Mouse (Mus musculus) erythroblast, embryonic 14.5 days (primary cell): Measurements from ENCODE around the gene Card11. TPM values are rescaled to one million over a fixed set of nuclear protein-coding genes. Genes with fewer than 3 reads are reported as not detected.

ENCODE experiments used
- H3K27me3 ChIP-seq: 2 replicates; pipeline ENCODE4 v1.6.1; 2012; ENCODE audit warnings: inconsistent platforms; ENCODE audit not compliant: control insufficient read depth
- H3K36me3 ChIP-seq: 2 replicates; pipeline ENCODE4 v1.6.1; 2012; ENCODE audit warnings: mild to moderate bottlenecking, inconsistent platforms; ENCODE audit not compliant: control insufficient read depth
- H3K4me1 ChIP-seq: 2 replicates; pipeline ENCODE4 v1.6.1; 2012; ENCODE audit warnings: inconsistent platforms; ENCODE audit not compliant: control insufficient read depth
- H3K4me3 ChIP-seq: replicated peaks from 2 replicates; pipeline ENCODE3; 2012; ENCODE audit warnings: moderate library complexity, mild to moderate bottlenecking, inconsistent platforms
- H3K9me3 ChIP-seq: 2 replicates; pipeline ENCODE4 v1.6.1; 2012; ENCODE audit warnings: low read length, inconsistent platforms, mixed read lengths; ENCODE audit not compliant: control insufficient read depth
- GATA1 ChIP-seq: IDR thresholded peaks from 2 replicates; pipeline ENCODE4 v1.6.1; 2012; ENCODE audit warnings: low read length, inconsistent platforms, mixed read lengths
- TAL1 ChIP-seq: IDR thresholded peaks from 3 replicates; pipeline ENCODE4 v1.6.1; 2012; ENCODE audit warnings: low read length, inconsistent platforms, mixed read lengths
- polyA plus RNA-seq: library from polyadenylated mRNA; stranded (reverse); fragments of >175 nt; gene quantifications from 2 replicates; pipeline ENCODE4 v1.2.3, GENCODE M21; 2012

The Card11 gene
- polyA plus RNA-seq, 1 experiment: 0.08 TPM

GRCm38 (mm10) chr5:140853723-140854122 is 146.7 kb downstream of the Card11 start:
- Histone ChIP-seq H3K4me3 (no peak overlapping the region), H3K36me3 (no peaks in the 10 kb centered on the region), H3K9me3 (peaks cover 3% of the 10 kb centered on the region; the same call in 1 of the 2 replicates), H3K27me3 (no peaks in the 10 kb centered on the region), H3K4me1 (no peaks in the 10 kb centered on the region)
- no peak for TF ChIP-seq TAL1

DNA sequence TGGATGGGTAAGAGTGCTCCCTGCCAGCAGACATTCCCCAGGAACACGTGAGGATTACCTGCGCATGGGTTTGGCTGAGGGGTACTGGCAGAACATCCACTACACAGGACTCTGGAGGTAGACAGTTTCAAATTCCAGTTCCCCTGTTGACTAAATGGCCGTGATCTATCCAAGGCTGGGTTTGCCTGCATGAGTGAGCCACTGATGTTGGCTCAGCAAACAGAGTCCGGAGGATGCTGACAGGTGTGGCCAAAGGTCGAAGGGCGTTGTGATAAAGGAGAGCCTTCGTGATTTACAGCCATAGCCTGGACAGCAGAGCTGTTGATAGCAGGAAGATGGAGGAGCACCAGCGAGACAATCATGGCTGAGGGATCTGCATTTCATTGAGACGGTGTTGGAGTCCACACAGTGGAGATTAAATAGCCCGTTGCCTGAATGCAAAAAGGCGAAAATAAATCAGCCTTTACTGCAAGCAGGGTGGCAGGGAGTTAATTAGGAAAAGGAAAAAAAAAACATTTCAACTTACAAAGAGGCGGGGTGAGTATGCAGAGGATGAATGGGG is 147.9 kb downstream of the Card11 start:
- H3K27me3 ChIP-seq: no peaks in the 10 kb centered on the region
- H3K9me3 ChIP-seq: peaks cover 3% of the 10 kb centered on the region; the same call in 1 of the 2 replicates
- TF ChIP-seq GATA1: no peak
- no peak for TF ChIP-seq TAL1
- H3K4me3 ChIP-seq: no peak overlapping the region
- no peaks in the 10 kb centered on the region for H3K4me1 ChIP-seq
- no peaks in the 10 kb centered on the region for H3K36me3 ChIP-seq

- no peaks in the 10 kb centered on the region for H3K36me3 ChIP-seq
- H3K27me3 ChIP-seq: no peaks in the 10 kb centered on the region
- H3K4me3 ChIP-seq: no peak overlapping the region
- H3K9me3 ChIP-seq: peaks cover 3% of the 10 kb centered on the region; the same call in 1 of the 2 replicates
- no peaks in the 10 kb centered on the region; the same call in 1 of the 2 replicates for H3K4me1 ChIP-seq
- TF ChIP-seq GATA1 (no peak), TAL1 (no peak)
Observed at GRCm38 (mm10) chr5:140847300-140847729, 153.1 kb downstream of the Card11 start.

GRCm38 (mm10) chr5:140841942-140842341 is 158.4 kb downstream of the Card11 start:
- Histone ChIP-seq H3K4me3 (no peak overlapping the region), H3K27me3 (no peaks in the 10 kb centered on the region; the same call in 1 of the 2 replicates), H3K9me3 (no peaks in the 10 kb centered on the region; the same call in 1 of the 2 replicates), H3K4me1 (no peaks in the 10 kb centered on the region; the same call in 1 of the 2 replicates), H3K36me3 (no peaks in the 10 kb centered on the region)
- TF ChIP-seq TAL1: no peak
- TF ChIP-seq GATA1: no peak

- H3K4me1 ChIP-seq: peaks cover 41% of the 10 kb centered on the region
Observed at GRCm38 (mm10) chr5:140831064-140831431, 169.3 kb downstream of the Card11 start.

DNA sequence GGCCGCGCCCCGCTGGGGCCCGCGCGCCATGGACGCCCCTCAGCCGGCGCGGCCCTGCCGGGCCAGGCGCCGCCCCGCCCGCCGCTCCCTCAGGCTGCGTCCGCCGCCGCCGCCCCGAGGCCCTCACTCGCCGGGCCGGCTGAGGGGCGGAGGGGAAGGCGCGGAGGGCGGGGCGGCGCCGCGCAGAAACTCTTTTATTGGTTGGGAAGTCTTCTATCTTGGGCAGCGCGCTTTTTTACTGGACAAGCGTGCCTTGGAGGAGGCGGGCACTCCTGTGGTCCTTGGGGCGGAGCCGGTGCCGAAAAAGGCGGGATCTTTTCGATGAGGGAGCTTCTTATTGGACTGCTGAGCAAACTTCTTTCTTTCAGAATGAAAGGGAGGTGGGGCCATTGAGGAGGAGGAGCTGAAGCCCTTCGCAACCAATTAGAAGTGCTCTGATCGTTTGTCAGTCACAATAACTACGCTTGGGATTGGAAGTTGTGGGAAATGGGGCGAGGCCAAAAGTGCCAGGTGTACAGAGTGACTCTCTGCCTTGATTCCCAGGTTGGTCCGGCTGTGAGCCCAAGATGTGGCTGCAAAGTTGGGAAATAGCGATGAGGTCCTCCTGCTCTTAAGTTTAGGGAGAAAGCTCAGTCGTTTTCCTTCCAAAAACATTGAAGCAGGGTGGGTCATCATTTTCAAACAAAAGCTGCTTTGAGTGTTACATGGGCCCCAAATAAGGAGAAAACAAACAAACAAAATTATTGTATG is 169.9 kb downstream of the Card11 start, which contains the start of gene Gna12:
TSS of gene Gna12 (minus strand) at position 118 of the 750 bp plus-strand sequence.
- TF ChIP-seq GATA1 (no peak), TAL1 (no peak)

More at GRCm38 (mm10) chr5:140831064-140831431, 169.3 kb downstream of the Card11 start:
- Histone ChIP-seq H3K27me3 (no peaks in the 10 kb centered on the region; the same call in 1 of the 2 replicates), H3K36me3 (peaks cover 2% of the 10 kb centered on the region), H3K4me3 (peak overlapping the region; percentile 64), H3K9me3 (peaks cover 3% of the 10 kb centered on the region; the same call in 1 of the 2 replicates)
- no peak for TF ChIP-seq GATA1
- TF ChIP-seq TAL1: no peak

DNA sequence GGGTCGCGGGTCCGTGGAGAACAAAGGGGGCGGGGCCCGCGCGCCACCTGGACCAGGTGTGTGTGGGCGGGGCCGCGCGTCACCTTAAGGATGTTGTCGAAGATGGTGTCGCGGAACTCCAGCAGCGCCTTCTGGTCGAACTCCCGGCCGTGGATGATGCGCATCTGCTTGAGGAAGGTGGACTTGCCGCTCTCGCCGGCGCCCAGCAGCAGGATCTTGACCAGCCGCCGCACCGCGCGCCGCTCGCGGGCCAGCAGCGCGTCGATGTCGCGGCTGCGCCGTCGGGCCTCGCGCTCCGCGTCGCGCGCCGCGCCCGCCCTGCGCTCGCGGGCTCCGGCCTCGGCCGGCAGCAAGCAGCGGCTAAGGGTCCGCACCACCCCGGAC is 170.5 kb downstream of the Card11 start:
- TF ChIP-seq TAL1 (no peak), GATA1 (no peak)
- Histone ChIP-seq H3K36me3 (peaks cover 2% of the 10 kb centered on the region), H3K4me1 (peaks cover 49% of the 10 kb centered on the region), H3K9me3 (peaks cover 3% of the 10 kb centered on the region; the same call in 1 of the 2 replicates), H3K27me3 (no peaks in the 10 kb centered on the region; the same call in 1 of the 2 replicates), H3K4me3 (peak overlapping the region; percentile 64)

More for the DNA sequence above, 169.9 kb downstream of the Card11 start, which contains the start of gene Gna12:
- Histone ChIP-seq H3K4me3 (peak within 1 kb of the TSS; percentile 64), H3K36me3 (peaks cover 2% of the 10 kb centered on the region), H3K9me3 (peaks cover 3% of the 10 kb centered on the region; the same call in 1 of the 2 replicates), H3K4me1 (peaks cover 46% of the 10 kb centered on the region), H3K27me3 (no peaks in the 10 kb centered on the region; the same call in 1 of the 2 replicates)

- H3K9me3 ChIP-seq: no peaks in the 10 kb centered on the region
- peak overlapping the region; percentile 64 for H3K4me3 ChIP-seq
- H3K36me3 ChIP-seq: peaks cover 2% of the 10 kb centered on the region
- no peak for TF ChIP-seq GATA1
- no peak for TF ChIP-seq TAL1
- peaks cover 51% of the 10 kb centered on the region for H3K4me1 ChIP-seq
- no peaks in the 10 kb centered on the region for H3K27me3 ChIP-seq
Observed at GRCm38 (mm10) chr5:140829081-140829910, 171.1 kb downstream of the Card11 start.
